Mouse (Mus musculus): ENCODE results near the gene Nmnat2. TPM values are rescaled to one million over a fixed set of nuclear protein-coding genes. Genes with fewer than 3 reads are reported as not detected.
A peak's percentile ranks its signal among the peaks of the same experiment; 100 is the strongest.

The Nmnat2 gene
- polyA plus RNA-seq, 1 experiment from 2014 or later: 1.3 TPM

GRCm38 (mm10) chr1:153037353-153038345, 82.9 kb downstream of the Nmnat2 start:
- no peak overlapping the region for H3K4me2 ChIP-seq (replicated peaks; ENCODE audit: low read depth)
- no peak for ATAC-seq (ENCODE audit: low FRiP score, low TSS enrichment)
- WGBS: 69% methylated on average over 10 of the region's 10 CpGs
- H3K27me3 ChIP-seq (ENCODE audit: control insufficient read depth, insufficient read depth, low read length): no peaks in the 10 kb centered on the region
- no peaks in the 10 kb centered on the region for H3K36me3 ChIP-seq (ENCODE audit: control insufficient read depth, insufficient read depth, low read length)
- no peak for DNase-seq (ENCODE audit: low spot score)
- TF ChIP-seq EP300 (optimal IDR thresholded peaks at IDR 0.05) (no peak), CTCF (IDR thresholded peaks at IDR 0.05; ENCODE audit: low read depth) (no peak)
- H3K4me1 ChIP-seq (replicated peaks; ENCODE audit: control insufficient read depth, insufficient read depth): 0 out of 2 replicates have a peak, but pooled peaks cover 3% of the 10 kb centered on the region
- H3K9ac ChIP-seq (ENCODE audit: low read length): no peak overlapping the region
- H3K27ac ChIP-seq (replicated peaks): no peak overlapping the region
- H3K9me3 ChIP-seq (ENCODE audit: control insufficient read depth, low read length): no peaks in the 10 kb centered on the region
- no peak overlapping the region for H3K4me3 ChIP-seq (ENCODE audit: low read depth, low read length)

GRCm38 (mm10) chr1:153040091-153040490, 85.3 kb downstream of the Nmnat2 start:
- Histone ChIP-seq H3K4me1 (replicated peaks; ENCODE audit: control insufficient read depth, insufficient read depth) (0 out of 2 replicates have a peak, but pooled peaks cover 3% of the 10 kb centered on the region), H3K36me3 (ENCODE audit: control insufficient read depth, insufficient read depth, low read length) (no peaks in the 10 kb centered on the region), H3K27ac (replicated peaks) (no peak overlapping the region), H3K9ac (ENCODE audit: low read length) (no peak overlapping the region), H3K4me3 (ENCODE audit: low read depth, low read length) (no peak overlapping the region), H3K27me3 (ENCODE audit: control insufficient read depth, insufficient read depth, low read length) (no peaks in the 10 kb centered on the region), H3K9me3 (ENCODE audit: control insufficient read depth, low read length) (no peaks in the 10 kb centered on the region), H3K4me2 (replicated peaks; ENCODE audit: low read depth) (no peak overlapping the region)
- DNase-seq (ENCODE audit: low spot score) (peak; percentile 55), ATAC-seq (ENCODE audit: low FRiP score, low TSS enrichment) (peak; percentile 90)
- 40% methylated on average over 3 of the region's 3 CpGs for WGBS
- TF ChIP-seq EP300 (optimal IDR thresholded peaks at IDR 0.05) (no peak), CTCF (IDR thresholded peaks at IDR 0.05; ENCODE audit: low read depth) (peak; percentile 65)

DNA sequence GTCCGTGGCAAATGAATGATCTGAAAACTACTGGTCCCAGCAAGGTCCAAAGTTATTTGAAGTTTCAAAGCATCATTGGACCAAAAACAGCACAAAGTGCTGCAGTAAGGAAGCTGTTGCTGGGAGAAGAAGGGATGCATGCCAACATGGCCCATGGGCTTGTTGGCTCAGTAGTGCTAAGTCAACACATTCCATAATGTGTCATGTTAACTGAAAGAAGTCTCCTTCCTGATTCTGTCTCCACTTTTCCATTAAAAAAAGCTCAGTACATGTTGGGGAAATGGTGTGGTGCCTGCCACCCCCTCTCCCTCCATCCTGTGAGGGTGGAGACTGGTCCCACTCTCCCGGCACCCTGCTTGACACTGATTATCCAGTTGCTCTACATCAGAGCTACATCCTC, 86.3 kb downstream of the Nmnat2 start:
- H3K36me3 ChIP-seq (ENCODE audit: control insufficient read depth, insufficient read depth, low read length): no peaks in the 10 kb centered on the region
- no peaks in the 10 kb centered on the region for H3K9me3 ChIP-seq (ENCODE audit: control insufficient read depth, low read length)
- H3K4me2 ChIP-seq (replicated peaks; ENCODE audit: low read depth): no peak overlapping the region
- H3K4me1 ChIP-seq (replicated peaks; ENCODE audit: control insufficient read depth, insufficient read depth): no peaks in the 10 kb centered on the region
- no peaks in the 10 kb centered on the region for H3K27me3 ChIP-seq (ENCODE audit: control insufficient read depth, insufficient read depth, low read length)
- DNase-seq (ENCODE audit: low spot score): no peak
- TF ChIP-seq EP300 (optimal IDR thresholded peaks at IDR 0.05) (no peak), CTCF (IDR thresholded peaks at IDR 0.05; ENCODE audit: low read depth) (no peak)
- no peak overlapping the region for H3K9ac ChIP-seq (ENCODE audit: low read length)
- ATAC-seq (ENCODE audit: low FRiP score, low TSS enrichment): no peak
- H3K27ac ChIP-seq (replicated peaks): no peak overlapping the region
- H3K4me3 ChIP-seq (ENCODE audit: low read depth, low read length): no peak overlapping the region
- 68% methylated on average over 2 of the region's 2 CpGs for WGBS

DNA sequence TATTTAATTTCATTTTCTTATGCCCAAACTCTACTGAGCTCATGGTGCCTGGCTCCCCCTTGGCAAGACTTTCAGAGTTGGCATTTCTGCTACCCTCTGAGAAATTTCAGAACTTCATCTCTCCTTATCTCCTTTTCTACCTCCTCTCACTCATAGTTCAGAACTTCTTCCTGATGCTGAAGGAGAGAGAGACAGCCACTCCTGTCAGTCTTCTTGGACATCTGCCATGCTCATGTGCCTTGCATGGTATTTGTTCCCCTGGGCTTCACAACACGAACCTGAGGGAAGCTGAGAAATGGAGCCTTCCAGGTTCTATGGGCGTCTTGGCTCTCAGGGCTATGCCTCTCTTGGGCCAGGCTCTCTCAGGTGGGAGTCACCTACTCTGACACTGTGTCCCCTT, 87.5 kb downstream of the Nmnat2 start:
- 68% methylated on average over 2 of the region's 2 CpGs for WGBS

DNA sequence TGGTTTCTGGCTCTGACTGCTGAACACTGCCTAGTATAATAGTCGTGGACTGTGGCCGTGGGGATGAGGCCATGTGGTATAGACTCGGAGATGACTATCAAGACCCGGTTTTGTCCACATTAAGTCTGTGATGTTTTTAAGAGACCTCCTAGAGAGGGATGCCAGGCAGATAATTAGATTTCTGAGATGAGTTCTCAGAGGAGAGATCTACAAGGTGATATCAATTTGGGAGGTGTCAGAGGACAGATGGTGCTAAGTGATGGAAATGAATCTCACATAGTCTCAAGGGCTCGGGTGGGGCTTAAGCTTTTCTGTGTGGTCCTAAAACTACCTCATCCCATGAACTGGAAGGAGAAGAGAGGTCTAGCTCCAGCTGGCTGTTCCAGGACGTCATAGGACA, 88.5 kb downstream of the Nmnat2 start:
- Histone ChIP-seq H3K36me3 (ENCODE audit: control insufficient read depth, insufficient read depth, low read length) (no peaks in the 10 kb centered on the region), H3K27ac (replicated peaks) (no peak overlapping the region), H3K9me3 (ENCODE audit: control insufficient read depth, low read length) (no peaks in the 10 kb centered on the region), H3K4me1 (replicated peaks; ENCODE audit: control insufficient read depth, insufficient read depth) (no peaks in the 10 kb centered on the region), H3K27me3 (ENCODE audit: control insufficient read depth, insufficient read depth, low read length) (no peaks in the 10 kb centered on the region), H3K4me2 (replicated peaks; ENCODE audit: low read depth) (no peak overlapping the region), H3K9ac (ENCODE audit: low read length) (no peak overlapping the region), H3K4me3 (ENCODE audit: low read depth, low read length) (no peak overlapping the region)
- DNase-seq (ENCODE audit: low spot score) (no peak), ATAC-seq (ENCODE audit: low FRiP score, low TSS enrichment) (no peak)
- no peak for TF ChIP-seq CTCF (IDR thresholded peaks at IDR 0.05; ENCODE audit: low read depth)
- TF ChIP-seq EP300 (optimal IDR thresholded peaks at IDR 0.05): no peak
- 62% methylated on average over 6 of the region's 6 CpGs for WGBS

More for the DNA sequence above, 87.5 kb downstream of the Nmnat2 start:
- Histone ChIP-seq H3K27ac (replicated peaks) (no peak overlapping the region), H3K36me3 (ENCODE audit: control insufficient read depth, insufficient read depth, low read length) (no peaks in the 10 kb centered on the region), H3K9ac (ENCODE audit: low read length) (no peak overlapping the region), H3K27me3 (ENCODE audit: control insufficient read depth, insufficient read depth, low read length) (no peaks in the 10 kb centered on the region), H3K4me2 (replicated peaks; ENCODE audit: low read depth) (no peak overlapping the region), H3K4me3 (ENCODE audit: low read depth, low read length) (no peak overlapping the region), H3K9me3 (ENCODE audit: control insufficient read depth, low read length) (no peaks in the 10 kb centered on the region), H3K4me1 (replicated peaks; ENCODE audit: control insufficient read depth, insufficient read depth) (no peaks in the 10 kb centered on the region)
- ATAC-seq (ENCODE audit: low FRiP score, low TSS enrichment): no peak
- DNase-seq (ENCODE audit: low spot score): no peak
- TF ChIP-seq CTCF (IDR thresholded peaks at IDR 0.05; ENCODE audit: low read depth): no peak
- no peak for TF ChIP-seq EP300 (optimal IDR thresholded peaks at IDR 0.05)

- ATAC-seq (ENCODE audit: low FRiP score, low TSS enrichment) (no peak), DNase-seq (ENCODE audit: low spot score) (no peak)
- no peak overlapping the region for H3K9ac ChIP-seq (ENCODE audit: low read length)
- no peak overlapping the region for H3K4me3 ChIP-seq (ENCODE audit: low read depth, low read length)
- WGBS: 67% methylated on average over 11 of the region's 11 CpGs
- H3K9me3 ChIP-seq (ENCODE audit: control insufficient read depth, low read length): no peaks in the 10 kb centered on the region
- no peaks in the 10 kb centered on the region for H3K27me3 ChIP-seq (ENCODE audit: control insufficient read depth, insufficient read depth, low read length)
- TF ChIP-seq CTCF (IDR thresholded peaks at IDR 0.05; ENCODE audit: low read depth) (no peak), EP300 (optimal IDR thresholded peaks at IDR 0.05) (no peak)
- H3K4me1 ChIP-seq (replicated peaks; ENCODE audit: control insufficient read depth, insufficient read depth): no peaks in the 10 kb centered on the region
- no peak overlapping the region for H3K27ac ChIP-seq (replicated peaks)
- H3K36me3 ChIP-seq (ENCODE audit: control insufficient read depth, insufficient read depth, low read length): no peaks in the 10 kb centered on the region
- H3K4me2 ChIP-seq (replicated peaks; ENCODE audit: low read depth): no peak overlapping the region
These were observed 90.6 kb downstream of the Nmnat2 start for GRCm38 (mm10) chr1:153045368-153045767.

Data from stomach, postnatal 0 days (tissue).